ENCODE assay signal across 20 mouse cellular contexts in genomic region chr2:153016786-153017185, GRCm38 (mm10). TPM values are rescaled to one million over a fixed set of nuclear protein-coding genes. Genes with fewer than 3 reads are reported as not detected.
"Had no signal": no experiment of that assay in that cellular context is flagged by ENCODE, and none has a peak within 500 bp of the region (broad histone marks: within the 10 kb centered on the region; RNA-seq: fewer than 3 reads in every experiment).

No protein-coding gene starts in this region.

- H3K4me2 ChIP-seq: limb, embryonic 15.5 days; liver, embryonic 11.5 days; lung, embryonic 14.5 days; midbrain, embryonic 12.5 days had no signal

- H3K9ac ChIP-seq: limb, embryonic 15.5 days; liver, embryonic 14.5 days; liver, postnatal 0 days; lung, embryonic 14.5 days; midbrain, embryonic 12.5 days had no signal

- ATAC-seq: liver, postnatal 0 days; lung, postnatal 0 days had no signal

- DNase-seq: kidney, postnatal 25 days; layer of hippocampus, adult 9-11 months; liver, postnatal 0 days; lung, embryonic 14.5 days; right cerebral cortex, postnatal 4 days; thymus, adult 2 months; thymus, postnatal 14 days; thymus, postnatal 4 days had no signal

- H3K9me3 ChIP-seq: limb, embryonic 15.5 days; midbrain, embryonic 12.5 days had no signal

- H3K4me3 ChIP-seq: layer of hippocampus, adult 2 months; limb, embryonic 15.5 days; midbrain, embryonic 12.5 days had no signal

- H3K27ac ChIP-seq: kidney, postnatal 0 days; layer of hippocampus, adult 2 months; limb, embryonic 15.5 days; liver, embryonic 14.5 days; macrophage; midbrain, embryonic 12.5 days; stomach, postnatal 0 days had no signal

RNA-seq across cellular contexts. Expression of gene Xkr7, which starts 14.9 kb away (rescaled TPM):
- polyA plus RNA-seq: kidney, embryonic 14.5 days; kidney, postnatal 0 days; limb, embryonic 11.5 days; limb, embryonic 15.5 days; liver, embryonic 11.5 days; liver, embryonic 14.5 days; liver, postnatal 0 days; lung, embryonic 14.5 days; lung, postnatal 0 days; macrophage; stomach, embryonic 14.5 days; stomach, postnatal 0 days had no signal

RNA-seq across cellular contexts. Expression of gene Ccm2l, which starts 49.0 kb away (rescaled TPM):
- polyA plus RNA-seq: macrophage had no signal

RNA-seq across cellular contexts. Expression of gene Ttll9, which starts 54.5 kb away (rescaled TPM):
- polyA plus RNA-seq: macrophage; stomach, postnatal 0 days had no signal
